Mouse (Mus musculus): Measurements from ENCODE around the gene Ppm1h.

The Ppm1h gene

GRCm38 (mm10) chr10:122860076-122860475 lies 181.5 kb downstream of the Ppm1h start:
- no peak for DNase-seq (ENCODE audit: low spot score)

GRCm38 (mm10) chr10:122861696-122862385 lies 183.3 kb downstream of the Ppm1h start:
- no peak for DNase-seq (ENCODE audit: low spot score)

- no peak for DNase-seq (ENCODE audit: low spot score)
These were observed 183.9 kb downstream of the Ppm1h start for GRCm38 (mm10) chr10:122862386-122863023.

- DNase-seq (ENCODE audit: low spot score): peak; percentile 40
These were observed 191.4 kb downstream of the Ppm1h start for GRCm38 (mm10) chr10:122869865-122870503.

- DNase-seq (ENCODE audit: low spot score): no peak
These were observed 192.4 kb downstream of the Ppm1h start for GRCm38 (mm10) chr10:122870848-122871494.

- no peak for DNase-seq (ENCODE audit: low spot score)
These were observed 194.2 kb downstream of the Ppm1h start for GRCm38 (mm10) chr10:122872720-122873119.

GRCm38 (mm10) chr10:122876964-122877363 lies 198.4 kb downstream of the Ppm1h start:
- no peak for DNase-seq (ENCODE audit: low spot score)

GRCm38 (mm10) chr10:122877436-122877835 lies 198.9 kb downstream of the Ppm1h start:
- no peak for DNase-seq (ENCODE audit: low spot score)

- DNase-seq (ENCODE audit: low spot score): no peak
These were observed 202.9 kb downstream of the Ppm1h start for GRCm38 (mm10) chr10:122881456-122881855.

- DNase-seq (ENCODE audit: low spot score): no peak
These were observed 204.1 kb downstream of the Ppm1h start for GRCm38 (mm10) chr10:122882614-122883013.

GRCm38 (mm10) chr10:122883823-122884743 lies 205.5 kb downstream of the Ppm1h start:
- no peak for DNase-seq (ENCODE audit: low spot score)

- DNase-seq (ENCODE audit: low spot score): no peak
These were observed 206.7 kb downstream of the Ppm1h start for GRCm38 (mm10) chr10:122885301-122885700.

GRCm38 (mm10) chr10:122886055-122886915 lies 207.7 kb downstream of the Ppm1h start:
- no peak for DNase-seq (ENCODE audit: low spot score)

GRCm38 (mm10) chr10:122886916-122887527 lies 208.5 kb downstream of the Ppm1h start:
- no peak for DNase-seq (ENCODE audit: low spot score)

- no peak for DNase-seq (ENCODE audit: low spot score)
These were observed 209.1 kb downstream of the Ppm1h start for GRCm38 (mm10) chr10:122887528-122888183.

- DNase-seq (ENCODE audit: low spot score): no peak
These were observed 212.3 kb downstream of the Ppm1h start for GRCm38 (mm10) chr10:122890682-122891350.

GRCm38 (mm10) chr10:122891461-122891860 lies 212.9 kb downstream of the Ppm1h start:
- DNase-seq (ENCODE audit: low spot score): no peak

GRCm38 (mm10) chr10:122894555-122895069 lies 216.1 kb downstream of the Ppm1h start:
- no peak for DNase-seq (ENCODE audit: low spot score)
